Mouse (Mus musculus) spleen, adult 2 months (tissue): ENCODE measurements around the gene Klrb1b. TPM values are rescaled to one million over a fixed set of nuclear protein-coding genes. Genes with fewer than 3 reads are reported as not detected.
A peak's percentile ranks its signal among the peaks of the same experiment; 100 is the strongest.

Experiments
- DNase-seq, 2 experiments: peaks; one replicate each; pipeline versions ENCODE4 v3.0.0 to v3.0.0-alpha.2; 2012 to 2021; ENCODE audit warnings: low spot score in 2 of 2, low read depth in 1 of 2
- H3K27ac ChIP-seq: fragments of 200-500 bp; 2 replicates; pipeline ENCODE4 v1.5.1; 2012; ENCODE audit warnings: low read length, inconsistent platforms; ENCODE audit not compliant: insufficient read depth
- H3K27me3 ChIP-seq: fragments of 200-500 bp; 2 replicates; pipeline ENCODE4 v1.6.1; 2012; ENCODE audit warnings: mild to moderate bottlenecking, moderate library complexity, low read length, inconsistent platforms; ENCODE audit not compliant: control insufficient read depth, insufficient read depth
- H3K36me3 ChIP-seq: fragments of 200-500 bp; 2 replicates; pipeline ENCODE4 v1.6.1; 2012; ENCODE audit warnings: mild to moderate bottlenecking, low read length, inconsistent platforms; ENCODE audit not compliant: control insufficient read depth, insufficient read depth
- H3K4me1 ChIP-seq: fragments of 200-500 bp; 2 replicates; pipeline ENCODE4 v1.6.1; 2011; ENCODE audit warnings: inconsistent platforms; ENCODE audit not compliant: control insufficient read depth, insufficient read depth, insufficient read length
- H3K4me3 ChIP-seq: fragments of 200-500 bp; 2 replicates; pipeline ENCODE4 v1.5.1; 2011; ENCODE audit warnings: mild to moderate bottlenecking, inconsistent platforms; ENCODE audit not compliant: insufficient read depth, insufficient read length; ENCODE audit errors: extremely low read depth
- CTCF ChIP-seq: fragments of 200-500 bp; IDR thresholded peaks from 2 replicates; pipeline ENCODE4 v1.5.1; 2011; ENCODE audit warnings: mild to moderate bottlenecking, inconsistent platforms; ENCODE audit not compliant: insufficient read depth, insufficient read length, insufficient replicate concordance; ENCODE audit errors: extremely low read depth
- POLR2A ChIP-seq: fragments of 200-500 bp; IDR thresholded peaks from 2 replicates; pipeline ENCODE4 v1.6.1; 2011; ENCODE audit warnings: low read depth, low read length, inconsistent platforms
- WGBS: fragments of 180-500 bp; shearing (Covaris S2); methylation state at CpG from one replicate; pipeline ENCODE4 v1.1.7; 2018; 5-methylcytosine and 5-hydroxymethylcytosine counted together
- polyA plus RNA-seq: library from polyadenylated mRNA; depleted of rRNA; stranded (reverse); fragments of >200 nt; gene quantifications from 2 replicates; pipeline ENCODE4 v1.2.3, GENCODE M21; 2012

Gene Klrb1b
- polyA plus RNA-seq, 1 experiment, result 1.7 TPM

DNA sequence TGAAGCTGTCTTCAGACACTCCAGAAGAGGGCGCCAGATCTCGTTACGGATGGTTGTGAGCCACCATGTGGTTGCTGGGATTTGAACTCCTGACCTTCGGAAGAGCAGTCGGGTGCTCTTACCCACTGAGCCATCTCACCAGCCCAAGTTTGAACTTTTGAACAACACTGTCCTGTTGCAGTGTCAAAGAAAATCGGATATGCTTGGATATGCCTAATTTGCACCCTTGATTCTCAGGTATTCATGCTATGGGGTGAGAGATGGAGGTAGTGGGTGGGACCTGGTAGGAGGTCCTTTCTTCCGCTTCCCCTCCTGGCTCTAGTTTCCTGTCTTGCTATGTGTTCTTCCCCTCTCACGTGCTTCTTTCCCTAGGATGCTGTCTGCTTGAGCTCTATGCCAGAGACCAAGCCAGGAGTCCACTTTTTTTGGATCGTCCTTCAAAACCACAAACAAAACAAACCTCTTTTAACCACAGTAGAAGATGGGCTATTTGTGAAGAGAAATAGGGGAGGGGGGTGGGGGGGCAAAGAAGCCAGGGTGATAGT lies 19.9 kb upstream of the Klrb1b start:
- WGBS, result 67% methylated on average over 8 of the region's 9 CpGs
- Histone ChIP-seq H3K4me1 (peaks cover 5% of the 10 kb centered on the region), H3K27me3 (no peaks in the 10 kb centered on the region), H3K4me3 (no peak overlapping the region), H3K27ac (no peak overlapping the region), H3K36me3 (peaks cover 3% of the 10 kb centered on the region; the same call in 1 of the 2 replicates)
- TF ChIP-seq CTCF, result no peak
- TF ChIP-seq POLR2A, result no peak
- no peak for DNase-seq

DNA sequence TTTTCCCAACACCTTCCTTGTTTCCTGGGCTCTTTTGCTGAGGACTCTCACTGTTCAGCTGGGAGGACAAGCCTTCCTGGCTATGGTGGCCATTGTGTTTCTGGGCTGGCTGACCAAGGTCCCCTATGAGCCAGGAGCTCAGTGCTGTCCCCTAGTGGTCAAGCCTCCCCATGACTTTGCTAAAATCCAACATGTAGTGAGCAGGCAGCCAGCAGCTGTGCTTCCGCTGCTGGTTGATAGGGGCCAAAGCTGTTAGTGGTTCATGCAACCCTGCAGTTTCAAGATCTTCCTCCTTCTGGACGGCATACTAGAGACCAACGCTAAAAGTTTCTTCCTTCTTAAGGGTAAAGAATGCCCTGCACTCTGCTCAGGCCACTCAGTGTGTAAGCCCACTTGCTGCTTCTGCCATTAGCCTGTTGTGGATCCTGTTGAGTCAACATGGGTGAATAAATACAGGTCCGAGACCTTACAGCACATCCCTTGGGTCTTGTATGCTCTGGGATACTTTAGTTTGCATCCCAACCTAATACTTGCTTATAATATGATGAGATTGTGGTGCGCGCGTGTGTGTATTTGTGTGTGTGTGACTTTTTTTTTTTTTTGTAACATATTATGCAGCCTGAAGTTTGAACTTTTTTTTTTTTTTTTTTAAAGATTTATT lies 19.3 kb upstream of the Klrb1b start:
- H3K4me1 ChIP-seq, result peaks cover 5% of the 10 kb centered on the region
- no peaks in the 10 kb centered on the region for H3K27me3 ChIP-seq
- peaks cover 3% of the 10 kb centered on the region; the same call in 1 of the 2 replicates for H3K36me3 ChIP-seq
- peak; percentile 75 to 88 for DNase-seq
- 30% methylated on average over 7 of the region's 7 CpGs for WGBS
- H3K4me3 ChIP-seq, result no peak overlapping the region
- peak overlapping the region; percentile 31; the same call in 1 of the 2 replicates for H3K27ac ChIP-seq
- TF ChIP-seq POLR2A (no peak), CTCF (peak; percentile 80; the same call in 1 of the 2 replicates)

- no peak overlapping the region for H3K4me3 ChIP-seq
- no peaks in the 10 kb centered on the region for H3K27me3 ChIP-seq
- no peak for TF ChIP-seq POLR2A
- TF ChIP-seq CTCF, result no peak
- peaks cover 5% of the 10 kb centered on the region for H3K4me1 ChIP-seq
- peaks cover 3% of the 10 kb centered on the region; the same call in 1 of the 2 replicates for H3K36me3 ChIP-seq
- H3K27ac ChIP-seq, result no peak overlapping the region; the same call in 1 of the 2 replicates
- WGBS, result 84% methylated on average over 5 of the region's 5 CpGs
- DNase-seq, result no peak
Observed at GRCm38 (mm10) chr6:128844586-128845080, 18.5 kb upstream of the Klrb1b start.

DNA sequence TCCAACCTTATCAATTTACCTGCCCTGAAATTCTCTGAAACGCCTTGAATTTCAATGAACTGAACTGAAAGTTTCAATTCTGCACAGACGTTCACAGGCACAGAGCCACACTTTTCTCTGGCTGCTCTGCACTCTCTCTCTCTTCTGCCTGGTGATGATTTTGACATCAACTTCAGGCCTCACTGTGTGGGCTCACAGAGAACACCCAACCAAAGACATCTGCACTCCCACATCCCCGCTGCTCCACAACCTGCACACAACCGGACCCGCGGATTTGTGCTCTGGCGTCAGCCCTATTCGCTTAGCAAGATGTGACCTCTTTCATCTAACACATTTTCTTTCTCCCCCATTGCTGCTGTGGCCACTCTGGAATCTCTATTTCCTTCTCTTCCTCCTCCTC lies 18.0 kb upstream of the Klrb1b start:
- DNase-seq, result no peak
- WGBS, result 24% methylated on average over 8 of the region's 8 CpGs
- Histone ChIP-seq H3K27me3 (no peaks in the 10 kb centered on the region), H3K4me3 (no peak overlapping the region; the same call in 1 of the 2 replicates), H3K27ac (peak overlapping the region; percentile 58), H3K4me1 (peaks cover 5% of the 10 kb centered on the region), H3K36me3 (peaks cover 2% of the 10 kb centered on the region; the same call in 1 of the 2 replicates)
- TF ChIP-seq CTCF (no peak), POLR2A (no peak)

DNA sequence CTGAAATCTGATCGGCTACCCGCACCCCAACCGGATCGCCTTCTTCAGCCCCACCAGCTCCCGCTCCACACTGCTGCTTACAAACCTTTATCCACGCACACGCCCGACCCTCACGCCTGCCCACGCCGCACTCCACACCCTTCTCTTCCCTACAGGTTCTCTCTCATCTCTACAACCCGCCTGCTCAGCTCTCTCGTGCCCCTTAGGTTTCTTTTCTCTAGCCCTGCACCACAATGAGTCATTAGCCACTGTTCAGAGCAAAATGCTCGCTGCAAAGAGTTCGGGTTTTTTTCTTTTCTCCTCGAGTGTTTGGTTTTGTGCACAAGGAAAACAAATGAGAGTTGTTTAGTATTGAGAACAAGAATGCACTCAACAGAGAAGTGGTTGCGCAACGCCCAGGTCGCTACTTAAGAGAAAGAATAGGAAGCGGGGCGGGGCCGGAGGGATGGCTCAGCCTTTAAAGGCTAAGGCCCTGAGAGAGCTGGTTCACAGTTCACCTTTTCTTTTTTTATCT lies 17.4 kb upstream of the Klrb1b start:
- H3K27ac ChIP-seq, result peak overlapping the region; percentile 95
- H3K4me3 ChIP-seq, result peak overlapping the region; percentile 78
- no peak for TF ChIP-seq POLR2A
- TF ChIP-seq CTCF, result no peak
- H3K27me3 ChIP-seq, result no peaks in the 10 kb centered on the region
- WGBS, result 1% methylated on average over 22 of the region's 22 CpGs
- H3K4me1 ChIP-seq, result peaks cover 5% of the 10 kb centered on the region
- no peaks in the 10 kb centered on the region for H3K36me3 ChIP-seq
- peak; percentile 50 to 77 for DNase-seq

- Histone ChIP-seq H3K27ac (peak overlapping the region; percentile 95), H3K4me3 (peak overlapping the region; percentile 78), H3K27me3 (no peaks in the 10 kb centered on the region), H3K36me3 (no peaks in the 10 kb centered on the region), H3K4me1 (peaks cover 5% of the 10 kb centered on the region)
- DNase-seq, result peak; percentile 82 to 97
- TF ChIP-seq CTCF (no peak), POLR2A (no peak; the same call in 1 of the 2 replicates)
- under 1% methylated on average over 44 of the region's 44 CpGs for WGBS
Observed at GRCm38 (mm10) chr6:128842945-128843478, 16.9 kb upstream of the Klrb1b start.

GRCm38 (mm10) chr6:128842356-128842944 lies 16.3 kb upstream of the Klrb1b start:
- peak overlapping the region; percentile 78 for H3K4me3 ChIP-seq
- 2% methylated on average over 20 of the region's 20 CpGs for WGBS
- H3K27me3 ChIP-seq, result no peaks in the 10 kb centered on the region
- peaks cover 8% of the 10 kb centered on the region for H3K4me1 ChIP-seq
- TF ChIP-seq CTCF (no peak), POLR2A (no peak)
- H3K27ac ChIP-seq, result peak overlapping the region; percentile 95
- peak in 1 of 2 experiments; percentile 27 for DNase-seq
- no peaks in the 10 kb centered on the region for H3K36me3 ChIP-seq
